Mouse (Mus musculus): ENCODE measurements around the gene Zzz3.

Zzz3 gene

DNA sequence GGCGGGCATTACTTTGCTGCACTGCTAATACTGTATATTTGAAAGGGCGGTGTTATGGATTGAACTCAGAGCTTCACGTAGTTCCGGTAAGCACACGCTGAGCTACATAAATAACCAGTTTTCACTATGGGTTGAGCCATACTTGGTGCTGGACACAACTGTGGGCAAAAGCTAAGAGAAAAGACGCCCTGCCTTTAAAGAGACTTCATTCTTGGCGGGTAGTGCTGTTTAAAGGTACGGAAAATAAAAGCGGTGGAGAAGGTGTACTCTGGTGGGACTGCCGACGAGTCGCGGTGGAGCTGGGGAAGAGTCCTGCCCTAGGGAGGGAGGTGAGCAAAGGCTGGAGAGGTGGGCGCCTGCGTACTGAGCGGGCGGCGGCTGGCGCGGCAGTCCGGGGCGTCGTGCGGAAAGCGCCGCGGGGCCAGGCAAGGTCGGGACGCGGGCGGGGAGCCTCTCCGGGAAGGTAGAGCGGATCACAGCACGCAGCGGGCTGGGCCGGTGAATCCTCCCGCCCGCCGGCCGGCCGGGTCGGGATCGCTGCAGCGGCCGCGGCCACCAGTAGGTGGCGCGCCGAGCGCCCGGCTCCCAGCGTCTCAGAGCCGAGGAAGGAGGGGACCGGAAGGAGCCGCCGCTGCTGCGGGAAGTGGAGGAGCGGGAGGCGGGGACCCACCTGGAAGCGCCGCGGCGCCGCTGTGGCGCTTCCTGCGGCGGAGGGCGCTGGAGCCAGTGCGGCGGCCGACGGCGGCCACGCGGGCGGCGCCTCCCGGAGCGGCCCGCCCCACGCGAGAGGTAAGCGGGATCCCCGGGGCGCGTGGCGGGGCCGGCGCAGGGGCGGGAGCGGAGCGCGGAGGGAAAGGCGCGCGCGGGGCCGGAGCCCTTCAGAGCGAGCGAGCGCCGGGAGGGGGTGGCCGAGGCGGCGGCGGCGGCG is at the start of gene Zzz3:
Gene Zzz3, plus strand, starts transcription at position 124 of the 928 bp plus-strand sequence.
- peak; percentile 94 for DNase-seq

DNA sequence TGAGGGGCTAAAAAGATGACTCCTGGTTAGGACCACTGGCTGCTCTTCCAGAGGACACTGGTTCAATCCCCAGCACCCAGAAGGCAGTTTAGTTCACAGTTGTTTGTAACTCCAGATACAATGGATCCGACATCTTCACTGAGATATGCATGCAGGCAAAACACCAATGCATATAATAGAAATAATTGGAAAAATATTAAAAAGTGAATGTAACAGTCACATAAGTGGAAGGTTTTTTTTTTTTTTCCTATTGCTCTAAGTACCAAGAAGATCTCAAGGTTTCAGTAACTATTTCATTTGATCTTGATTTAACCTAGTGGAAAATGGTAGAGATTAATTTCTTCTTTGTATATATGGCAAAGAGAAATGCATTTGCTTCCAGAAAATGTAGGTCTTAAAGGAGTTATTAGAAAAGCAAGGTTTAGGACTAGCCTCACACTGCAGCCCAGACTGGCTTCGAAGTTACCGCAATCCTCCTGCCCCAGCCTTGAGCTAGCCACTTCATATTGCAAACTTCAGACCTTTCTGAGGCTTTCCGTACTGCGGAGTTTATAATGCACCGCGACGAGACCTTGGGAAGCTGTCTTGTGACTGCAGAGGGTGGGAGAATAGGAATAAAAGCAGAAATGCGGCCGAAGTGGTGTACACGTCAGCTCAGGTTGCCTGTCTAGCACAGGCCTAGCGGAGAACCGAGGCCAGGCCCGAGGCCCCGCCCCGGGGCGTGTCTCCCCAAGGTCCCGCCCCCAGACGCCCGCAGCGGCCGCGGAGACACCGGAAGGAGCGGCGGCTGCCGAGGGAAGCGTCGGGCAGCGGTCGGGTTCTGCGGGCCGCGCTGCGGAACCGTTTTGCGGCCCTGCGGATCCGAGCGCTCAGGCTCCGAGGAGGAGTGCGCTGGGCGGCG is 49.3 kb upstream of the Zzz3 start, which contains the start of gene Usp33:
Gene Usp33, plus strand, starts transcription at position 747 of the 901 bp plus-strand sequence.
- peak; percentile 96 for DNase-seq

DNA sequence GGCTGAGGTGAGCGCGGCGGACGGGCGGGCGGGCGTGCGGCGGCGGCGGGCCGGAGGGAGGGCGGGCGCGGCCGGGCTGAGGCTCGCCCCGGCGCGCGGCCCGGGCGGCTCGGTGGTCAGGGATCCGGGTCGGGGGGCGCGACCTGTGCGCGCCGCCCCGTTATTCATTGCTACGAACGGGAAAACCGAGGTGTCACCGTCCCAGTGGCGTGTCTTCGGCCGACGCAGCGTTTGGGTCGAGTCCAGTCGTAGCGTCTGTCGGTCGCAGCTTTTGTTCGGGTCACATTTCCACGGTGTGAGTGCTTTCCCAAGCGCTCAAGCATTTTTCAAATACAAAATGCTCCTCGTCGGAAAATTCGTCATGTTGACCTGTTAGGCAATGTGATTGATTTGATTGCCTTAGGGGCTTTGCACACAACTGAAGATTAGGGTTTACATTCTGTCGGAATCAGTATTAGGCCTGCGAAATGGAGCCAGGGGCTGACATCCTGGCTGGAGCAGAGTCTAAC is 48.6 kb upstream of the Zzz3 start:
- peak; percentile 63 for DNase-seq

DNA sequence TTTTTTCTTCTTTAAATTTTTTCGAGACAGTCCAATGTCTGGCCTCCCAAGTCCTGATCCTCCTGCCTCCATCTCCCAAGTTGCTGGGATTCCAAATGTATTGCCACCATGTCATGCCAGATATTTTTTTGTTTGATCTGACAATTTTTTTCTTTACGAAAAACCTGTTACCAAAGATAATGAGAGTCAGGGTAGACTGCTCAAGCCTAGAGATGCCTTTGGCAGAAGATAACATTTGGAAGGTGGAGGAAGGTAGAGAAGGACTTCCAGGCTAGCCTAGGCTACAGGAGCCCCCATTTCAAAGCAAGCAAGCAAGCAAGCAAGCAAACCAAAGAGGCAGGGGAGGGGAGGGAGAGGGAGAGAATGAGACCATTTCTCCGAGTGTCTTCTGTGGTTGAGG is 48.0 kb upstream of the Zzz3 start:
- DNase-seq: no peak

DNA sequence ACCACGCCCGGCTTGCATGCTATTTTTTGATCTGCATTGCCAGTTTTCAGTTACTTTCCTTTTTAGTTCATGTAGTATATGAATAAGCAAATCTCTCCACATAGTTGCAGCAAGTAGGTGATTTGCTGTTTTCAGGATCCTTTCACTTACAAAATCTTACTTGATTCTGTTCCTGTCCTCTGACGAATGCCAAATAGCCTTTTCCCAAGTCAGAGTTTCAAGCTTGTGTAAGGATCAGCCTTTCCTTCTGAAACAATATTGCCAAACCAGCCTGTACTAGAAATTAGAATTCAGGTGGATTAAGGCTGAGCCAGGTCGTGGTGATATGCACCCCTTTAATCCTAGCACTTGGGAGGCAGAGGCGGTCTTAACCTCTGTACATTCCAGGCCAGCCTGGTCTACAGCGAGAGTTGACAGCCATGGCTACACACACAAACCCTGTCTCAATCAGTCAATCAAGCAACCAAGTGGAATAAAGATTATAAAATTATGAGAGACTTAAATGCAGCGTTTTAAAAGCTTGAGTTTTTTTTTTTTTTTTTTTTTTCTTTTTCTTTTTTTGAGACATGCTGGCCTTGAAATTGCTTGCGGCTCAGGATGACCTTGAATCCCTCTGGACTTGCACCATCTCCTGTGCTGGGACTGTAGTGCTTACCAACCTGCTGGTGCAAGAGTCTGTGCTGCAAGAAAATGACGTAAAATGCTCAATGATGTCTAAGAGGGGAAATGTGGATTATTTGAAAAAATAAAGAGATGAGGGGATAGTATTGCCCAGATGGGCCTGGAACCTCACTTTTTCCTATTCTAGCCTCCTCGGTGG is 47.1 kb upstream of the Zzz3 start:
- DNase-seq: no peak

DNA sequence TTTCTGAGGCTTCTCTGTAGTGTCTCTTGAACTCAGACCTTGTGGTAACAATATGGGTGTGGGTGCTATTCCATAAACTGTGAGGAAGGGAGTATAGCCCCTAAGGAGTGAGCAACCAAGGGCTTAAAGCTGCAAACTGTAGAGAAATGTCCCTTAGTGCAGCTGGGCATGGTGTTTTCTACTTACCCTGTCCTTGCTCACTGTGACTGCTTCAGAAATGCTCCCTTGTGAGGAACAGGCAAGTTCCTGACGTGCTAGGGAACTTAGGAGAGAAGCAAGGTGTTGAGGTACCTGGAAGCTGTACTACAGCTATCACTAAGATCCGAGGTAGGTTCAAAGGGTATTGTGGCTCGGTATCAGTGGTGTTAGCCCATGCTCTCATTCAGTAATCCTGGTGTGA is 44.8 kb upstream of the Zzz3 start:
- DNase-seq: no peak

DNA sequence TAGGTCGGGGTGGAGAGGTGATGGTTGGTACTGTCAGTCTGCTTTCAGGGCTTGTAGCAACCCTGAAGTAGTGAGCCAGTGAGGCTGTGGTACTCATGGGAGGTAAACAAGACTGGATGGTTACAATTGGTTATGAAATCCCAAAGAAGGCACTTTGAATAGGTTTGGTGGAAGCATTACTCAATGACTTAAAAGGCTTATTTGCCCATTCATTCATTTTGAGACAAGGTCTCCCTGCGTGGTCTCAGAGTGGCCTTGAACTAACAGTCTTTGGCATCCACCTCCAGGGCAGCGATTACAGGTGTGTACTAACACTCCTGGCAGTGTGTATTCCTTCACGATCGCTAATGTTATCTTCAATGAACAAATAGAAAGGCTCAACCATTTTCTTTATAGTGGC is 44.3 kb upstream of the Zzz3 start:
- no peak for DNase-seq

DNA sequence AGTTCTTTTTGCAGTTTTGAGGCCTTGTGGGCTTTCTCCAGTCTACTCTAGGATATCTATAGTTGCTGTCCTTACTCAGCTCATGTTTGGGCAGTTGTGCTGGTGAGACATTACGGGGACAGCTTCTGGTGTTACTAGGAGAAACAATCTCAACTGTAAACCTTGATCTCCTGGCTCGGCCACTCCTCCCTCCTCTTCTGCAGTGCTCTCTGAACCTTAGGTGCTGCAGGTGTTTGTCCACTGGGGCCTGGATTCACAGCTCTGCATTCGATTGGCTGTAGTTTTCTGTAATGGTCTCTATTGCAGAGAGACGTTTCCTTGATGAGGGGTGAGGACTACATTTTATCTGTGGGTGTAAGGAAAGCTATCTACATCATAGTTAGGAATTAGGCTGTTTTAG is 43.0 kb upstream of the Zzz3 start:
- DNase-seq: no peak

DNA sequence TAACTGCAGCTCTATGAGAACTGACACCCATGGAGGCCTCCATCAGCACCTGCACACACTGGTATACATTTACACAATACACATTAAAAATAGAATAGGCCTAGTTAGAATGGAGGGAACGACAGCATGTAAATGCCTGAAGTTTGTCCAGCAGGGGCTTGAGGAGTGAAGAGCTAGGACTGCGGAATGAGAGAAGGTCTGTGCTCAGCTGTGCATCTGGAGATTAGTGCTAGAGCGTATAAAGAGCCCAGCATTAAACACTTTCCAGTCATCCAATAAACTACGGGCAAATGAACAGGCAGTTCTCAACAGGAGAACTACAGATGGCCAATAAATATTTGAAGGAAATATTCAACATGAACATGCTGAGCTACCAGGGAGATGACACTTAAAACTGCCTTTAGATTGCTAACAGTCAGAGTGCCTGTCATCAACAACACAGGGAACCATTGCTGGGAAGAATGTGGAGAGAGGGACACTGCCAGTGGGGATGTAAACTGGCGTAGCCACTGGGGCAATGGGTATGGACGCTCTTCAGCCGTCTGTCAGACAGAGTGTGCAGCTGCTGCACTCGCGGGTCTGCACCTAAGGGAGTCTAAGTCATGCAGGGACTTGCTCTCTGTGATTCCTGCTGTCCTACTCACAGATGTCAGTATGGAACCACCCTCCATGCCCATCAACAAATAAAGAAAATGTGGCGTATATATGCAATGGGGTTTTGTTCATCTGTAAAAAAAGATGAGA is 41.7 kb upstream of the Zzz3 start:
- DNase-seq: no peak

DNA sequence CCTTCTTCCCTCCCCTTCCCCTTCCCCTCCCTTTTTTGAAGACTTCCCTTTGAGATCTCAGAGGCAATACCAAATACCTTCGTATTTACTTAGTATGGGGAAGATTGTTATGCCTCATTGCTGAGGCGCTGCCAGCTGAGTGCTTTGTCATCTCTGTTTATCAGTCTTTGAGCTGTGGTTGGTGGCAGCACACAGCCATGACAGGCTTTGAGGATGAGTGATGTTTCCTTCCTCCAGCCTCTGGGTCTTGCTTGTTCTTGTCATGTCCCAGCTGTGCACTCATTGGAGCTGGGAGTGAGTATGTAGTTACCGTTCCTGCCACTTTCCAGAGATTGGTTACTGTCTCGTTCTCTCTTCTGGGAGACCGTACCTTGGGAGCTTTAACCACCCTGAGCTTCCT is 39.9 kb upstream of the Zzz3 start:
- peak; percentile 76 for DNase-seq

DNA sequence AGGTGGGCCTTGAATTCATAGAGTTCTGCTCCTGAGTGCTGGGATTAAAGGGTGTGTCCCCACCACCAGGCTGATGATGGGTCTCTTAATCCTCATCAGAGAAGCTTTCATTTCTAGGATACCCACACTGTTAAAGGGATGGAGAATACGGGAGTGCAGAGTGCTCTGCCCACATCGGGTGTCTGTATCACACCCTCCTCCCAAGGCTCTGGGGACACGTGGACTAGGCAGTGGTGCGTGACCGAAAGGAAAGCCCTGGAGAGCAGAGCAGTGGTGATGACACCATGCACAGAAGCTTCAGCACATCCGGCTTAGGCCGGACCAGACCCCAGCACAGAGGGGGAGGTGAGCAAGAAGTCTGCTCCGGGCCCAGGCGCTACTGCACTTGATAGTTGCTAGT is 38.5 kb upstream of the Zzz3 start:
- no peak for DNase-seq

DNA sequence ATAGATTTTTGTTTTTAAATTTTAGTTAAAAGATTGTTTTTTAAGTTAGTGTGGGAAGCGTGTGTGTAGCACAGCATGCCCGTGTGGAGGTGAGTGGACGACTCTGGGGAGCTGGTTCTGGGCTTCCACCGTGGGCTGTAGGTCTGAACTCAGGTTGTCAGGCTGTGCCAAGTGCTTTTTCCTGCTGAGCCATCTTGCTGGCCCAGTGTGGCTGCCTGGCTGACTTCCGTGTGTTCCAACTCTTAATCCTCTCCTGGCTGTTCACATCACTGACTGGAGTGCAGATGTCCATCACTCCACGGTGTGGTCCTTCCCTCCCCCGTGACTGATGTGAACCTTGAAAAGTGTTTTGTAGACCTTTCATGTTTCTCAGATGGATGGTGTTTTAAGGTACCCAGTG is 36.1 kb upstream of the Zzz3 start:
- no peak for DNase-seq

DNA sequence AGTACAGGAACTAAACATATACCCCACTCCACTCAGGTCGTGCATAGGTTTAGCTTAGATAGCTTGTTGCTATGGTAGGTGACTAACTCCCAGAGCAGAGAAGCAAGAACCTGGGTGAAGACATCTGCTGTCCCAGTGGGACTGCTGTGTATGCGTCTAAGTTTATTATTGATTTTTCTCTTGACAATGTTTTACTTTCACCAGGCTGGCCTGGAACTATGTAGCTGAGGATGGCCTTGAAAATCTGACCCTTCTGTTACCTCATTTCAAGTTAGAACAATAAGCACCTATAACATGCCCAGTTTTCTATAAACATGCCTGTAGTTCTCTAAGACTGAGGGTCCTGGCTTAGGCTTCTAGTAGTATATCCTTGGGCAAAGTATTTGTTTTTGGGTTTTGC is 31.1 kb upstream of the Zzz3 start:
- DNase-seq: no peak

DNA sequence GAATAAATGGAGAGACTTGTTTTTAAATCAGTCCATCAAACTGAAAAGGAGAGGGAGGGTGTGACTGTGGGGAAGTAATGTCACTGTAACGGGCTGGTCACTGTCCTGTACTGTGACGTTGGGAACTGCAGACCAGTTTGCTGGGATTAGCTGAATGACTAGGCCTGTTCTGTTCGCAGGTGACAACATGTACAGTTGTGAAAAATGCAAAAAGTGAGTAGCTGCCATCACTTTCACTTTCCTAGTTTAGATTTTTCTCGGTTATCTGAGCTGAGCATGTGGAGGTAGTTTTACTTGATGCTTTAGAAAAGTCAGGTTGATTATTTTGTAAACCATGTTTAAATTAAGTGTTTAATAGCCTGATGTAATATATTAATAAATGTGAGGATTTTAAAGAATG is 19.2 kb upstream of the Zzz3 start:
- DNase-seq: no peak

DNA sequence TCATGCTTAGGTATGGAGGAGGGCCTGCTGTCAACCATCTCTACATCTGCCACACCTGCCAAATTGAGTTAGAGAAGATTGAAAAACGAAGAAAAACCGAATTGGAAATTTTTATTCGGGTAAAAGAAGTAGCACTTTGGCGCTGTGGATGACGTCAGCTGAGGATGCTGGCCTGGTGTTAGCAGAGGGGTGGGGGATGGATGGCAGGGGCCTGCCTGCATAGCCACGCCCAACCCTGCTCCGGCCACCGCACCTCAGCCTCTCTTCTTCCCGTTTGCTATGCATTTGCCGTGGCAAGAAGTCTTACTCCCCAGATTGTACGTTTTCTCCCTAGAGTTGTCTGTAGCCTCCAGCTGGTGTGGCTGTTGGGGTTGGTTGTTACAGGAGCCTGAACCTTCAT is 11.2 kb upstream of the Zzz3 start:
- DNase-seq: no peak

DNA sequence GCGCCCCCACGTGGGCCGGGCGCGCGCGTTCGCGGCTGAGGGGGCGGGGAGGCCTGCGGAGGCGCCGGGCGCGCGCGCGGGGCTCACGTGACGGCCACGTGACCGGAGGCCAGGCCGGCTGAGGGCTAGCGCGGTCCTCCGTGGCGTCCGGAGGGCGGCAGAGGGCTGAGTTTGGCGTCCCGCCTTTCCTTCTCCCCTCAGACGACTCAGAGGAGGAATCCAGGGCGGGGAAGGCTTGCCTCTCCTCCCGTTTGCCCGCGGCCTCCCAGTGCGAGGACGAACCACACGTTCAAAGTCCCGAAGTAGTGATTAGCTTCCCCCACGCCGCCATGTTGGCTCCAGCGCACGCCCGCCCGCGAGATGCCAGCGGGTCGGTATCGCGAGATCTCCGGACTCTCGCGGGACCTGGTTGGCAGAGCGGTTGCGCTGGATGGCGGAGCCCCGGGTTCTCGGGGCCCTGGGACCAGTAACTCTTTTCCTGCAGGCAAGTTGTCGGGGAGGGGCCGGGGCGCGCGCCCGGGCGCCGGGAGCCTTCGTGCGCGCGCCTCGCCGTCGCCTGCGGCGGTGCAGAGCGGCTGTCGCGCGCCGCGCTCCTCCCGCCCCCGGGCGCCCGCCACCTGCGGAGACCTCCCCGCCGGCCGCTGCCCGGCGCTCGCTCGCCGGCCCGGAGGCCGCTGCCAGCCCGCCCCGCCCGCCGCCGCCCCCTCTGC is 1.2 kb downstream of the Zzz3 start:
- peak; percentile 98 for DNase-seq

DNA sequence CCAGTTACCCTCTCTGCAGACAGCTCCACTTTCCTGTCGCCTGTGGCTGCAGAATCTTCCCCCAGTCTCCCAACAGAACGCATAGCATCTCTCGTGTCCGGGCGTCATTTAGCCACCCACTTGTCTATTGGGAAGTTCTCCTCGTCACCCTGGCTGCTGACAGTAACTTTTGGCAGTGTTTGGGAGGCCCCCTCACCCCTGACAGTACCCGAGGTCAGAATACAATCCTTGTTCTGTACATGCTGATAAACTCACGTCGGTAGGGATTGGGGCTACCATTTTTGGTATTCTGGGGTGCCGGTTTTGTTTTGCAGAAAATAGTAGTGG is 1.7 kb downstream of the Zzz3 start:
- DNase-seq: peak; percentile 38

DNA sequence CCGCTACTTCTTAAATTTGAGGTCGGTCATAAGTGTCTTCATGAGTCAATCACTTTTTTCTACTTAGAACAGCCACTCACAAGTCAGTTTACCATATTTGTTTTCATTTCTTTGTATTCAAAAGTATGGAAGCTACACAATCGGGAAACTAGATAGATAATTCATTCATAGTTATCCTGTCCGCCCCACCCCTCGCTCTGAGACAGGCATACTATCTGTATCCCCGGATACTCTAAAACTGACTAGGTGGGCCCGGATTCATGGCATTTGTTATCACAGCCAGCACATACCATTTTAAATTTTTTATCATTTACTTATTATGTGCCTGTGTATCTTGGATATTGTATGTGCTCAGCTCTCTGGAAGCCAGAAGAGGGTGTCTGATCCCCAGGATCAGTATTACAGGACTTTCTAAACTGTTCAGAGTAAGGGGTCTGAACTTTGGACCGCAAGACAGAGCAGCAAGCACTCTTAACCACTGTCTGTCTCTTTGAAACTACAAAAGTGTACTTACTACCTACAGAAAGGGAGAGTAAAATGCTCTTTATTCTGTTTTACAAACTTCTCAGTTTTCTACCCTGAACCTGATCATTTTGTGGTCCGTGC is 2.2 kb downstream of the Zzz3 start:
- no peak for DNase-seq

DNA sequence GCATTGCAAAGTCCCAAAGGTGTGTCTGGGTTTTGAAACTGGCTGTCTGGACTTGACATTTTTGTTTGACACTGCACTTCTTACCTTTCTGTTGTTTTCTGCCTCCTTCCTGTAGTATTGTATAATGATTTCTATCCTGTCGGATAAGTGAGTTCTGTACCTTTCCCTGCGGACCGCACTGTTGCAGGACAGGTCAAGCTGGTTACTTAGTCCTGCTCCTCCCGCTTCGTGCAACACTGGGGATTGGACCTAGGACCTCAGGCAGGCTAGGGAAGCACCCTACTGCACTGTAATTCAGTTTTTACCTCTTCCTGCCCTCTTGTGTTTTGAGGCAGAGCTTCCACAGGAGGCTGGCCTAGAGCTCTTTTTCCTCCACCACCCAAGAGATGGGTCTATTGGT is 5.2 kb downstream of the Zzz3 start:
- DNase-seq: no peak

DNA sequence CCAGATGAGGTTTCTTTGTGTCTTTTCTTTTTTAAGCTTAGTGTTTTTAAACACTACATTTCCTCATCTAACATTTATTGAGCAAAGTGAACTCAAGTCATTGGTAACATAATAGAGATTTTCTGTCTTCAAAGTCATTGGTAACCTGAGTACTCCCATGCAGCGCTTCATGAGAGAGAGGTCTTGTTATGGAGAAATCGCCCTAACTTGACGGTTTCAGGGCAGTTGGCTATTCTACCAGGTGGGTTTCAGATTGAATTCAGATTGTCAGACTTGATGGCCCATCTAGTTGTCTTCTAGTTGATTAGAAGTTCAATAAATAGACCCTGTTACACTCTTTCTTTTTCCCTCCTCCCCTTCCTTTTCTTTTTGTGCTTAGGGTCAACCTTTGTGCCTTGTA is 5.6 kb downstream of the Zzz3 start:
- DNase-seq: no peak
